Mouse (Mus musculus): ENCODE results near the gene Gm49366.
"Not testable (repeated sequence)": the region's sequence is repeated elsewhere in the genome, so short reads cannot be mapped to it uniquely, and the experiment has no call there.

- not testable (repeated sequence) for TF ChIP-seq ZC3H11A (IDR thresholded peaks at IDR 0.05; ENCODE audit: borderline replicate concordance, low read depth, low read length); MAFK (IDR thresholded peaks at IDR 0.05; ENCODE audit: insufficient read depth, low read depth, low read length); CHD2 (IDR thresholded peaks at IDR 0.05; ENCODE audit: low read depth, low read length)
Observed at GRCm38 (mm10) chr12:84009171-84009965, 29.4 kb upstream of the Gm49366 start, which contains the start of gene Acot1.

All from ES-E14 (cell line).